Mouse (Mus musculus) megakaryocyte, embryonic 14.5 days (primary cell): ENCODE measurements around the gene Dlgap3.

Source experiments
- FLI1 ChIP-seq: IDR thresholded peaks from 2 replicates; pipeline ENCODE4 v1.6.1; 2012; ENCODE audit warnings: low read length, inconsistent platforms, mixed read lengths
- GATA1 ChIP-seq: IDR thresholded peaks from 3 replicates; pipeline ENCODE4 v1.6.1; 2012; ENCODE audit warnings: mixed read lengths, low read length, inconsistent platforms, borderline replicate concordance

DNA sequence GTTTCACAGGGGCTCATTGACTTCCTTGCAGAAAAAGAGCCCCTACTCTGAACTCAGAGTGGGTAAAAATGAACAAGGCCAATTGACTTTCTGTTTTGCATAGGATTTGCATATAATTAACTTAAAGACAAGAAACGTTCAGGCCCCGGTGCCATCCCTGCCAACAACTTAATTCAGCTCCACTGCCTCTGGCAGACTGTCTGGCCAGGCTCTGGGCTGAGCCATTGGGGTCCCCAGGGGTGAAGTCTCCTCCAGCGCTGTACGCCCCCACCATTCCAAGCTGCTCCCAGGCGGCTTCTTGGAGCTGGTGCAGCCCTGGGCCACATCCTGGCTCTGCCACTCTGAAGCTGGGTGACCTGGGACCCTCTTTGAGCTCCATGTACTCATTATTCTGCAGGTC, 63.5 kb downstream of the Dlgap3 start:
- TF ChIP-seq GATA1 (no peak), FLI1 (no peak)
